Mouse (Mus musculus) limb, embryonic 12.5 days (tissue): ENCODE data around the gene Defb20. TPM values are rescaled to one million over a fixed set of nuclear protein-coding genes. Genes with fewer than 3 reads are reported as not detected.
"Not testable (repeated sequence)": the region's sequence is repeated elsewhere in the genome, so short reads cannot be mapped to it uniquely, and the experiment has no call there.

Experiments
- ATAC-seq: fragments of 200-750 bp; cut with Nextera tagmentation; 2 replicates; pipeline ENCODE4 v1.8.0; 2017; ENCODE audit warnings: low read depth, moderate TSS enrichment; ENCODE audit not compliant: insufficient number of reproducible peaks, insufficient read depth, low FRiP score, low TSS enrichment
- H3K27ac ChIP-seq: fragments of 300-500 bp; sonication (generic); 2 replicates; pipeline ENCODE4 v1.5.1; 2016; ENCODE audit warnings: mild to moderate bottlenecking, moderate library complexity
- H3K27me3 ChIP-seq: fragments of 300-500 bp; sonication (generic); 2 replicates; pipeline ENCODE4 v1.6.1; 2016; ENCODE audit warnings: mild to moderate bottlenecking, moderate library complexity
- H3K36me3 ChIP-seq: fragments of 300-500 bp; sonication (generic); 2 replicates; pipeline ENCODE4 v1.6.1; 2016; ENCODE audit warnings: mild to moderate bottlenecking, moderate library complexity
- H3K4me1 ChIP-seq: fragments of 300-500 bp; sonication (generic); replicated peaks from 2 replicates; pipeline ENCODE4 v1.6.1; 2016
- H3K4me2 ChIP-seq: fragments of 300-500 bp; sonication (generic); 2 replicates; pipeline ENCODE4 v1.6.1; 2016; ENCODE audit warnings: mild to moderate bottlenecking, moderate library complexity
- H3K4me3 ChIP-seq: fragments of 300-500 bp; sonication (generic); replicated peaks from 2 replicates; pipeline ENCODE4 v1.5.1; 2016; ENCODE audit warnings: mild to moderate bottlenecking
- H3K9ac ChIP-seq: fragments of 300-500 bp; sonication (generic); replicated peaks from 2 replicates; pipeline ENCODE4 v1.6.1; 2016; ENCODE audit warnings: mild to moderate bottlenecking, moderate library complexity
- H3K9me3 ChIP-seq: fragments of 300-500 bp; sonication (generic); 2 replicates; pipeline ENCODE4 v1.6.1; 2016; ENCODE audit warnings: mild to moderate bottlenecking, moderate library complexity
- WGBS: fragments of 180-500 bp; shearing (Covaris S2); methylation state at CpG from one replicate; pipeline ENCODE4 v1.1.7; 2016; 5-methylcytosine and 5-hydroxymethylcytosine counted together
- polyA plus RNA-seq: library from polyadenylated mRNA; unstranded; fragments of >200 nt; fragmentation: Nextera tagmentation; extraction: Ambion mirVana; gene quantifications from 2 replicates; pipeline ENCODE4 v1.2.1, GENCODE M21; 2016

The Defb20 gene
- not detected in 2 replicates for polyA plus RNA-seq

- ATAC-seq = no peak
- Histone ChIP-seq H3K4me2 (no peak within 1 kb of the TSS), H3K27me3 (0 out of 2 replicates have a peak, but pooled peaks cover 2% of the 10 kb centered on the region), H3K4me3 (no peak within 1 kb of the TSS), H3K9ac (no peak within 1 kb of the TSS), H3K4me1 (no peaks in the 10 kb centered on the region), H3K9me3 (no peaks in the 10 kb centered on the region), H3K36me3 (no peaks in the 10 kb centered on the region), H3K27ac (no peak within 1 kb of the TSS)
- 57% methylated on average over 2 of the region's 2 CpGs for WGBS
Observed at GRCm38 (mm10) chr2:152476763-152477162, at the start of gene Defb20. Defb20 (plus strand) TSS chr2:152477063.

- Histone ChIP-seq H3K27me3 (no peaks in the 10 kb centered on the region), H3K9me3 (peaks cover 5% of the 10 kb centered on the region; the same call in 1 of the 2 replicates), H3K27ac (no peak overlapping the region), H3K4me3 (0 out of 2 replicates have a peak overlapping the region, but pooled peaks have one; percentile 3), H3K36me3 (no peaks in the 10 kb centered on the region), H3K4me2 (peak overlapping the region; percentile 45), H3K4me1 (peaks cover 8% of the 10 kb centered on the region), H3K9ac (no peak overlapping the region)
- 7% methylated on average over 12 of the region's 12 CpGs for WGBS
- no peak for ATAC-seq
Observed at GRCm38 (mm10) chr2:152427493-152427892, 49.4 kb upstream of the Defb20 start.

DNA sequence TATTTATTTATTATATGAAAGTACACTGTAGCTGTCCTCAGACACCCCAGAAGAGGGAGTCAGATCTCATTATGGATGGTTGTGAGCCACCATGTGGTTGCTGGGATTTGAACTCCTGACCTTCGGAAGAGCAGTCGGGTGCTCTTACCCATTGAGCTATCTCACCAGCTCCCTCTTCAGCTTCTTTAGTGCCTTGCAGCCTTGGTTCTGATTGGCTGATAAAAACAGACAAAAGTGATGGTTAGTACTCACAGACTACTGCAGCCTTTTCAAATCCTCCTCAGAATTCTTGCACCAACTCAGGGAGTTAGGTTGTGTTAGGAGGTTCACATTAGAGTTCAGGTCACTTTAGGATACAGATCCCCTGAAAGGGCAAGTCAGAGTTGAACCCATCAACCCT is 48.4 kb upstream of the Defb20 start:
- not testable (repeated sequence) for H3K4me1 ChIP-seq, H3K9me3 ChIP-seq, H3K27me3 ChIP-seq, H3K4me2 ChIP-seq, H3K36me3 ChIP-seq, ATAC-seq, H3K4me3 ChIP-seq, H3K27ac ChIP-seq, H3K9ac ChIP-seq
- WGBS = 86% methylated on average over 2 of the region's 2 CpGs

DNA sequence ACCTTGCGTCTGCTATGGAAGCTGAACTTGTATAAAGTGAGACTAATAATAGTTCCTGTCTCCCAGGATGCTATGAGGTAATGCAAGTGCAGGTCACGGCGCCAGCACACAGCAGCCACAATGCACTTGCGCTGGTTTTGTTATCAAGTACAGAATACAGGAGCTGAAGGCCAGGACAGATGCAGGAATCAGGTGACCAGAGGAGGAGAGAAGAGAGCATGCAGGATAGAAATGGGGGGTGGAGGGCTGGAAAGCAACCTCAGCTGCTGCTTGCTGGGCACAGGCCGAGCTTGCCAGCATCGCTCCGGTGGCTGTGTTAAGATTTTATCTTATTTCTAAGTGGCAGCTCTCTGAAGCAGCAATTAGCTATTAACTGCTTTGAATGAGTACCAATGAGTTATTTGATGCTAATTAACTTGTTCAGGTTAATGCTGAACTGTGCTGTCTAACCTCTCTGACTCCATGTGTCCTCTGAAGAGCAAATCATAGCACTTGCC is 40.4 kb upstream of the Defb20 start:
- no peak overlapping the region for H3K4me2 ChIP-seq
- no peak overlapping the region for H3K27ac ChIP-seq
- peaks cover 10% of the 10 kb centered on the region; the same call in 1 of the 2 replicates for H3K4me1 ChIP-seq
- H3K36me3 ChIP-seq = no peaks in the 10 kb centered on the region
- 79% methylated on average over 7 of the region's 7 CpGs for WGBS
- H3K9ac ChIP-seq = no peak overlapping the region
- no peak for ATAC-seq
- no peaks in the 10 kb centered on the region; the same call in 1 of the 2 replicates for H3K27me3 ChIP-seq
- no peak overlapping the region for H3K4me3 ChIP-seq
- H3K9me3 ChIP-seq = no peaks in the 10 kb centered on the region

GRCm38 (mm10) chr2:152436983-152437860 is 39.6 kb upstream of the Defb20 start:
- WGBS = 4% methylated on average over 23 of the region's 23 CpGs

DNA sequence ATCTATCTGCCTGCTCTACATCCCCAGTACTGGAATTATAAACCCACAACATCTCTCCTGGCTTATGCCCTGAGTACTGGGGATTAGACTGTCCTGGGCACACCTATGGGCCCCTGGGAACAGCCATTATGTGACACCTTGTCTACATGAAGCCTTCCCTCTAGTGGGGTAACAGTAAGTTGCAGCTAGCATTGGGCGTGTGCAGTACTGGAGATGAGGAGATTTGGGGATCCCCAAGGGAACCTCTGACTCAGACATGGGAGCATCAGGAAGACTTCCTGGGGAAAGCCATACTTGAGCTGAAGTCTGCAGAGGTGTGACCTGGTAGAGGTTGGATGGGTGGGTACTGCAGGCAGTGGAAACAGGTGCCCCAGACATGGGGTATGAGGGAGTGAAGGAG is 37.9 kb upstream of the Defb20 start:
- H3K9ac ChIP-seq = no peak overlapping the region

More at GRCm38 (mm10) chr2:152436983-152437860, 39.6 kb upstream of the Defb20 start:
- Histone ChIP-seq H3K9me3 (no peaks in the 10 kb centered on the region), H3K36me3 (no peaks in the 10 kb centered on the region), H3K9ac (peak overlapping the region; percentile 58), H3K27me3 (no peaks in the 10 kb centered on the region; the same call in 1 of the 2 replicates), H3K4me3 (peak overlapping the region; percentile 38), H3K4me1 (peaks cover 10% of the 10 kb centered on the region; the same call in 1 of the 2 replicates), H3K27ac (no peak overlapping the region), H3K4me2 (peak overlapping the region; percentile 66)
- ATAC-seq = peak; percentile 52

DNA sequence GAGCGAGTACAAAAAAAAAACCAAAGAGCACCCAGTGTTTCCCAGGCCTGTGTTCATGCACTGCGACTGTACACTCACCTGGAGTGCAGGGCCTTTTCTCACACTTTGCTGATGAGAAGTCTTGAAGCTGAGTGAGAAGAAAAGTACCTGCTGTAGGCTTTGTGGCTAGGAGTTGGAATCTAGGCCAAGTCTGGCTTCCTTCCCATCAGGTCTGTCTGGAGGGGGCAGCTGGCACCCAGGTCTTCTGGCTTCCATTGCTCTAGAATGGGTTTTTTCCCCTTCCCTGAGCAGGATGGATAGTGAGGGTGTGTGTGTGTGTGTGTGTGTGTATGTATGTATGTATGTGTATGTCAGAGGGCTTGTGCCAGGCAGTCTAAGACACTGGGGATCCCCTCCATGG is 37.0 kb upstream of the Defb20 start:
- no peaks in the 10 kb centered on the region for H3K36me3 ChIP-seq
- no peak overlapping the region for H3K4me3 ChIP-seq
- H3K27ac ChIP-seq = no peak overlapping the region
- no peaks in the 10 kb centered on the region; the same call in 1 of the 2 replicates for H3K27me3 ChIP-seq
- ATAC-seq = no peak
- H3K9me3 ChIP-seq = no peaks in the 10 kb centered on the region
- H3K9ac ChIP-seq = no peak overlapping the region
- no peak overlapping the region for H3K4me2 ChIP-seq
- peaks cover 10% of the 10 kb centered on the region; the same call in 1 of the 2 replicates for H3K4me1 ChIP-seq
- 69% methylated on average over 2 of the region's 2 CpGs for WGBS

More for the DNA sequence above, 37.9 kb upstream of the Defb20 start:
- H3K9me3 ChIP-seq = no peaks in the 10 kb centered on the region
- no peak overlapping the region for H3K27ac ChIP-seq
- no peak for ATAC-seq
- WGBS = 69% methylated on average over 1 of the region's 1 CpGs
- no peaks in the 10 kb centered on the region for H3K36me3 ChIP-seq
- no peak overlapping the region for H3K4me2 ChIP-seq
- H3K27me3 ChIP-seq = no peaks in the 10 kb centered on the region; the same call in 1 of the 2 replicates
- H3K4me1 ChIP-seq = peaks cover 10% of the 10 kb centered on the region; the same call in 1 of the 2 replicates
- no peak overlapping the region for H3K4me3 ChIP-seq

GRCm38 (mm10) chr2:152442322-152442721 is 34.5 kb upstream of the Defb20 start:
- H3K4me2 ChIP-seq = no peak overlapping the region
- no peak overlapping the region for H3K4me3 ChIP-seq
- H3K27ac ChIP-seq = no peak overlapping the region
- no peaks in the 10 kb centered on the region for H3K36me3 ChIP-seq
- H3K27me3 ChIP-seq = no peaks in the 10 kb centered on the region
- H3K4me1 ChIP-seq = peaks cover 5% of the 10 kb centered on the region; the same call in 1 of the 2 replicates
- no peak for ATAC-seq
- no peaks in the 10 kb centered on the region for H3K9me3 ChIP-seq
- WGBS = 85% methylated on average over 4 of the region's 4 CpGs
- H3K9ac ChIP-seq = no peak overlapping the region

DNA sequence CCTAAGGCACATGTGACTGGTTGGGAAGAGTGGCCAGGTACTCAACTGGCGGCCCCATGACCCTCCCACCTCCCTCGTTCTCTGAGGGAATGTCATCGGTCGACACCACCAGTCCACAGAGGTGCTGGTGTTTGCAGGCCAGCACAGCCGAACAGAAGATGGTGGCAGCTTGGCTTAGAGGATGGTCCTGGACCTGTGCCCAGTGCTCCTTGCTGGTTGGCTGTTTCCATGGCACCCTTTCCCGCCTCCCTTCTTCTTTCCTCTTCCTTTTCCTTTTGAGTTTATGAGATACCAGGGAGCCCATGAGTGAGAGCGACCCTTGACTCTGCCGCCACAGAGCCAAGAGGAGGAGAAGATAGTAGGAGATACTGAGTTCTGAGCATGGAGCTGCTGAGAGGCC is 33.6 kb upstream of the Defb20 start:
- no peaks in the 10 kb centered on the region for H3K27me3 ChIP-seq
- H3K4me1 ChIP-seq = peaks cover 7% of the 10 kb centered on the region; the same call in 1 of the 2 replicates
- no peak overlapping the region for H3K4me2 ChIP-seq
- no peaks in the 10 kb centered on the region for H3K36me3 ChIP-seq
- ATAC-seq = no peak
- WGBS = 88% methylated on average over 8 of the region's 8 CpGs
- H3K9ac ChIP-seq = no peak overlapping the region
- no peaks in the 10 kb centered on the region for H3K9me3 ChIP-seq
- no peak overlapping the region for H3K4me3 ChIP-seq
- H3K27ac ChIP-seq = no peak overlapping the region

DNA sequence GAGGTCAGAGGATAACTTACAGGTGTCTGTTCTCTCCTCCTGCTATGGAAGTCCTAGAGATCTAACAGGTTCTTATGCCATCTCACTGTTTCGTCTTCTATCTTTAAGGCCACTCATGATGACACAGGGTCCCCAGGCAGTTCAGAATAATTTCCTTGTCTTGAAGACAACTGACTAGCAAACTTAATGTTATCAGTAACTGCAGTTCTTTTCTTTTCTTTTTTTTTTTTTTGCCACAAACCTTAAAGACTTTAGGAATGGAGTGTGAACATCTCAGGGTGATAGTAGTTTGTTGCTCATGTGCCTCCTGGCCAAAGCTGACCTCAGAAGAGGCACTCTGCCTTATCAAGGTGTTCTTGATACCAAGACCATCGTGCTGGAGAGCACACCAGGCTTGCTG is 30.2 kb upstream of the Defb20 start:
- H3K36me3 ChIP-seq = no peaks in the 10 kb centered on the region
- no peaks in the 10 kb centered on the region for H3K9me3 ChIP-seq
- no peak for ATAC-seq
- no peaks in the 10 kb centered on the region for H3K27me3 ChIP-seq
- H3K9ac ChIP-seq = no peak overlapping the region
- no peak overlapping the region for H3K4me2 ChIP-seq
- no peak overlapping the region for H3K4me3 ChIP-seq
- 68% methylated on average over 2 of the region's 2 CpGs for WGBS
- peaks cover 7% of the 10 kb centered on the region; the same call in 1 of the 2 replicates for H3K4me1 ChIP-seq
- no peak overlapping the region for H3K27ac ChIP-seq

DNA sequence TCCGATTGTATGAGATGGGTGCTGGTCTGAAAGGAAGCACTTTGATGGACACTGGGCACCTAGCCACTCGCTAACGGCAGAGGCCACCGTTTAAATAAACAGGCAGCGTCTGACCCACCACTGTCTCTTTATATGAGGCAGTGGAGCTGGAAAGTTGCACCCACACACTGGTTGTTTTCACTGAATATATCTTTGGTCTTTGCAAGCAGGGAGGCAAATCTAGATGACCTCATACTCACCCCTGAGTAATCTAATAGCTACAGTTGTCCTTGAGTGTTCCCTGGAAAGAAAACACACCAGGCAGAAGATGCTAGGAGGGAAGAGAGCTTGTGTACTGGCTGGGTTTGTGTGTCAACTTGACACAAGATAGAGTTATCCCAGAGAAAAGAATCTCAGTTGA is 29.4 kb upstream of the Defb20 start:
- no peaks in the 10 kb centered on the region for H3K9me3 ChIP-seq
- no peaks in the 10 kb centered on the region for H3K27me3 ChIP-seq
- WGBS = 64% methylated on average over 5 of the region's 5 CpGs
- no peak overlapping the region for H3K27ac ChIP-seq
- no peak overlapping the region for H3K9ac ChIP-seq
- no peak for ATAC-seq
- no peaks in the 10 kb centered on the region for H3K36me3 ChIP-seq
- H3K4me2 ChIP-seq = no peak overlapping the region
- peaks cover 7% of the 10 kb centered on the region; the same call in 1 of the 2 replicates for H3K4me1 ChIP-seq
- H3K4me3 ChIP-seq = no peak overlapping the region
